Mouse (Mus musculus) embryonic fibroblast, embryonic 13.5 days (primary cell): Measurements from ENCODE around the gene Tma7. TPM values are rescaled to one million over a fixed set of nuclear protein-coding genes. Genes with fewer than 3 reads are reported as not detected.

ENCODE experiments used
- H3K27ac ChIP-seq: 2 replicates; pipeline ENCODE4 v1.5.1; 2012; ENCODE audit warnings: low read length, control low read depth, inconsistent platforms; ENCODE audit not compliant: insufficient read depth
- H3K4me1 ChIP-seq: 2 replicates; pipeline ENCODE4 v1.6.1; 2011; ENCODE audit warnings: low read length; ENCODE audit not compliant: control insufficient read depth, insufficient read depth
- H3K4me3 ChIP-seq: 2 replicates; pipeline ENCODE4 v1.5.1; 2011; ENCODE audit warnings: mild to moderate bottlenecking, control low read depth, low read length; ENCODE audit not compliant: insufficient read depth
- CTCF ChIP-seq: IDR thresholded peaks from 2 replicates; pipeline ENCODE4 v1.5.1; 2011; ENCODE audit warnings: mild to moderate bottlenecking, control low read depth, low read length, moderate library complexity, borderline replicate concordance; ENCODE audit not compliant: insufficient read depth
- POLR2A ChIP-seq: IDR thresholded peaks from 2 replicates; pipeline ENCODE4 v1.6.1; 2011; ENCODE audit warnings: low read depth, mild to moderate bottlenecking, control low read depth, low read length, moderate library complexity
- polyA plus RNA-seq: library from polyadenylated mRNA; stranded (reverse); fragments of >200 nt; gene quantifications from 2 replicates; pipeline ENCODE4 v1.2.4, GENCODE M21; 2011; ENCODE audit warnings: low read depth; ENCODE audit not compliant: missing spikeins, insufficient read length

Gene Tma7
- 411 and 552 TPM in 2 replicates for polyA plus RNA-seq

DNA sequence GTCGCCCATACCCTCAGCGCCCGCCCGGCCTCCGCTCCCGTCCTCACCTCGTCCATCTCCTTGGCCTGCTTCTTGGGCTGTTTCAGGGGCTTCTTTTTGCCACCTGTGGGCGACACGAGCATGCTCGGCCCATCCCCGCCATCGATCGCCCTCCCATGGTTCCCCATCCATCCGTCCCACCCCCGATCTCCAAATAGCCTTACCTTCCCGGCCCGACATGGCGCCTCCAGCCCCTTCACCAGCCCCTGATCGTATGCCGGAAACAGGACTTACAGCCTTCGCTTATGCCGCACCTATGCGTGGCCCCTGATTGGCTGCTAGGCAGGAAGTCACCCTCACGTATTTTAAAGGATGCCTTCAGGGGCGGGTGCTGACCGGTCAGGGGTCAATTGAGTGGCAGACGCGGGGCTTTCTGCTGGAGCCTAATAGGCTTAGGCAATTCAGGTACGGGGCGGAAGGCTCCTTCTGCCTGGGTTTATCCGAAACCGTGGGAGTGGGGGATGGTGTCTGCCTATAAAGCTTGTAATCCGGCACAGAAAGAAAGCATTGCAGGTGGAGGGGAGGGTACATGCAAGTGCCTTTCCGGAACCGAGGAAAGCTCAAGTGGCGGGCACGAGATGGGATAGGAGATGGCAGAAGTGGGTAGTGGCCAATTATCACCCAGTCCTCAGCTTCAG is at the start of gene Tma7, which contains the start of gene Ccdc51:
Gene Tma7, minus strand, starts transcription at position 464 of the 677 bp plus-strand sequence.
Gene Ccdc51, plus strand, starts transcription at position 370 of the 677 bp plus-strand sequence.
- peak within 1 kb of the TSS; percentile 73 for H3K4me3 ChIP-seq
- TF ChIP-seq POLR2A (peak; percentile 92), CTCF (no peak)
- H3K27ac ChIP-seq, result no peak within 1 kb of the TSS
- H3K4me1 ChIP-seq, result 0 out of 2 replicates have a peak, but pooled peaks cover 3% of the 10 kb centered on the region

DNA sequence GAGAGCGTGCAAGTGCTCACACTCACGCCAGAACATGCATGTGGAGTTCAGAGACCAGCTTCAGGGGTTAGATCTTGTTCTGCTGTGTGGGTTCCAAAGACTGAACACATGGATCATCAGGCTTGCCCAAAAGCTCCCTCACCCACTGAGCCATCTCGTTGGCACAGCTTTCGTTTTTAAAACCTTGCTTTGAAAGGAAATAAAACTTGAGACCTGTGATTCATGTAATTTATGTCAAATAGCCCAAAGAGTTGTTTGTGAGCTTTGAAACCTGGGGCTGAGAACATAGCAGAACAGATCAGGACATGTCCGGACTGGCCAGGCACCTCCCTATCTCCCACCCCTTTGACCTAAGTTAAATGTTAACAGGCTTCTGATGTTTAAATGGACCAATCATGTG is 47.7 kb upstream of the Tma7 start:
- no peak overlapping the region for H3K4me3 ChIP-seq
- TF ChIP-seq POLR2A (no peak), CTCF (no peak)
- H3K27ac ChIP-seq, result no peak overlapping the region
- no peaks in the 10 kb centered on the region for H3K4me1 ChIP-seq

DNA sequence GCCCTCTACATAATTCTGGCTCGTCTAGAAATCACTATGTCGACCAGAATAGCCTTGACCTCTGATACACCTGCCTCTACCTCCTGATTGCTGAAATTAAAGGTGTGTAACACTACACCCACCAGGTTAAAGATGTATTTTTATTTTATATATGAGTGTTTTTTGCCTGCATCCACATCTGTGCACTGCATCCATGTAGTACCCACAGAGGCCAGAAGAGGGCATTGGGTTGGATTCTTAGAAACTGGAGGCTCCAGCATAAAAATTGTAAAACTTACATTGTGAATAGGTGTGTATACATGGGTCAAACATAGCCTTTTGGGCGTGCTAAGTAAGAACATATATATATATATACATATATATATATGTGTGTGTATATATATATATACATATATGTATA is 45.8 kb upstream of the Tma7 start:
- no peaks in the 10 kb centered on the region for H3K4me1 ChIP-seq
- no peak for TF ChIP-seq POLR2A
- no peak for TF ChIP-seq CTCF
- H3K4me3 ChIP-seq, result no peak overlapping the region
- no peak overlapping the region for H3K27ac ChIP-seq

DNA sequence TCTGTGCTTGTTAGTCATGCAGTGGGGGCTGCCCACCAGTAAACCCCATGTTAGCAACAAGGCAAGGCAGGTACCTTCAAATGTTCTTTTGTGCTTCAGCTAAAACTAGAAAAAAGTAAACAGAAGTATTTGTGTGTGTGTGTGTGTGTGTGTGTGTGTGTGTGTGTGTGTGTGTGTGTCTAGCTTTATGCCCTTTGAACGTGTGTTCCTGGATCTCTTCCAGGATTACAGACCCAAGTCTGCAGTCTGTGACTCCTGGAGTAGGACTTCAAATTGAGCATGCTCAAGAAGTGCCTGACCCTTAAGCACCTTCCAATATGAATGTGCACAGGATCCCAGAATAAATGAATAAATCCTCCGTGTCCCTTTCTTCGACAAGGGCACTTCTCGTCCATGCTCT is 44.7 kb upstream of the Tma7 start:
- Histone ChIP-seq H3K4me3 (no peak overlapping the region), H3K27ac (no peak overlapping the region), H3K4me1 (no peaks in the 10 kb centered on the region)
- TF ChIP-seq CTCF, result no peak
- no peak for TF ChIP-seq POLR2A

DNA sequence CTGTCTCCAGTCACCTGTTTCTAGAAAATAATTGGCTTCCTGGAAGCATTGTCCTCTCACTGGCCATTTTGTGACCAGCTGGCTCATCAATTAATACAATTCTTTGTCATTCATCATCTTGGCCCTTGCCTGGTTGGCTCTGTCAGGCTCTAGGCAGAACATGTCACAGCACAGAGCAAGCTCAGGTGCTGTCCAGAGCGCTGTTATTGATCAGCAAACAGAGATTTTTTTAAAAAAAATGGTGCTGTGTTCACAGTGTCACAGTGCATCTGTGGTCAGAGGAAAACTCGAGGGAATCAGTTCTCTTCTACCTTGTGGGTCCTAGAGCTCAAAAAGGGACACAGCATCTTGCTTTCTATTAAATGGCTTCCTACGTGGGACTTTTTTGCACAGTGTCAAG is 43.1 kb upstream of the Tma7 start:
- no peak overlapping the region for H3K27ac ChIP-seq
- H3K4me1 ChIP-seq, result no peaks in the 10 kb centered on the region
- TF ChIP-seq POLR2A (no peak), CTCF (no peak)
- H3K4me3 ChIP-seq, result no peak overlapping the region

DNA sequence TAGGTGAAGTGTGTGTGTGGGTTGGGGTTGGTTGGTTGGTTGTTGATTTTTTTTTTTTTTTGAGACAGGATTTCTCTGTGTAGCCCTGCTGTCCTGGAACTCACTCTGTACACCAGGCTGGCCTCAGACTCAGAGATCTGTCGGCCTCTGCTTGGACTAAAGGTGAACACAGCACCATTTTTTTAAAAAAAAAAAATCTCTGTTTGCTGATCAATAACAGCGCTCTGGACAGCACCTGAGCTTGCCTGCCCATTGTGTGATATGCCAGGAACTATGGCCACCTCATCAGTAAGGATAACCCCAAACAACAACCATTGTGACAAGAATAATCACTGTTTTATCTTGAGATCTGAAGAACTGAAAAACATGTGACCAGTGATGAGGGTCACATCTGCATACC is 42.7 kb upstream of the Tma7 start:
- H3K27ac ChIP-seq, result no peak overlapping the region
- H3K4me1 ChIP-seq, result no peaks in the 10 kb centered on the region
- H3K4me3 ChIP-seq, result no peak overlapping the region
- no peak for TF ChIP-seq POLR2A
- TF ChIP-seq CTCF, result no peak

DNA sequence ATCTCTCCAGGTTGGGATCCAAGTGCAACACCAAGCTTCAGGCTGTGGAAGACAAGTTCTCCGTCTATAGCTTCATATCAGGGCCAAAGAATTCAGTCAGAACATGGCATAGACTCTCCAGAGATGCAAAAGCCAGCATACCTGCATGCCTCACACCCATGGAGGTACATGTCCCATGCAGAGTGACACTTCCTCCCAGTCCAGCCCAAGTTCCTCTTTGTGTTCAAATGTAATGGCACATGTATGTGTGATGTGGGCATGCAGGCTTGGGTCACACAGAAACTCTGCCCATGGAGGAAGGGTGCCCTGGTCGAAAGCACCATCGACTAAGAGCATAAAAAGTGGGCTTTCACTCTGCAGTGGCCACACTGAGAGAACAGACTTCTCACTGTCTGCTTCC is 41.8 kb upstream of the Tma7 start:
- H3K27ac ChIP-seq, result no peak overlapping the region
- H3K4me3 ChIP-seq, result no peak overlapping the region
- no peak for TF ChIP-seq POLR2A
- no peak for TF ChIP-seq CTCF
- H3K4me1 ChIP-seq, result no peaks in the 10 kb centered on the region

DNA sequence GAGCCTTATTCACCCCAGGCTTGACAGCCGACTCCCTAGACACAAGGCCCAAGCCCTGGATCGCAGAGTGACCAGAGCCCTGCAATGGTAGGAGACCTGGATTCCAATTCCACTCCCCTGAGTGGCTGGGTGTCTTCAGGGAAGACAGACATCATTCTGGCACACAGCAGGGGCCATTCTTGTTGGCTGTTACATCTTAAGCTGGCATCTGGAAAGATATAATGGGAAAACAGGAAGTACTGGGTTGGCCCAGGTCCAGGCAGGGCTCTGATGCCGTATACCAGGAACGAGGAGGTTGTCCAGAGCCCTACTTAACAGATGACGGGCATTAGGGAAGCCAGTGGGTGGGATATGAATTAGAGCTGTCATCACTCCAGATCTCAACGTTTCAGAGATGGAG is 40.9 kb upstream of the Tma7 start:
- Histone ChIP-seq H3K27ac (no peak overlapping the region), H3K4me1 (no peaks in the 10 kb centered on the region), H3K4me3 (no peak overlapping the region)
- TF ChIP-seq CTCF (no peak), POLR2A (no peak)

DNA sequence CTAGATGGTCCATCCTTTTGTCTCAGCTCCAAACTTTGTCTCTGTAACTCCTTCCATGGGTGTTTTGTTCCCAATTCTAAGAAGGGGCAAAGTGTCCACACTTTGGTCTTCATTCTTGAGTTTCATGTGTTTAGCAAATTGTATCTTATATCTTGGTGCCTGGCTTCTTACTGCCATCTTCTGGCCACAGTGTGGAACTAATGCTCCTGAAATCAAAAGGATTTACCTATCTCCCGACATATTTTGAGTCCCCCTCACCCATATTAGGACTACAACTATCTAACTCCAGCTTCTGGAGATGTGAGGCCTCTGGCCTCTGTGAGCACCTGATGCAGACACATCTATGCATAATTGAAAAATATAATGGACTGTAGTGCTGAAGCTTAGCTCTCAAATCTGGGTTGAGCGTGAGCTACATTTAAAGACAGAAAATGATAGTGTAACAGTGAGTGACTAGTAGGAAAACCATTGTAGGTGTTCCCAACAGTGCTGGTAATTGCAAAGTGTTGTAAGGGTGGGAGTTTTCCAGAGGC is 40.2 kb upstream of the Tma7 start:
- Histone ChIP-seq H3K4me3 (no peak overlapping the region), H3K4me1 (no peaks in the 10 kb centered on the region), H3K27ac (no peak overlapping the region)
- no peak for TF ChIP-seq POLR2A
- TF ChIP-seq CTCF, result no peak

DNA sequence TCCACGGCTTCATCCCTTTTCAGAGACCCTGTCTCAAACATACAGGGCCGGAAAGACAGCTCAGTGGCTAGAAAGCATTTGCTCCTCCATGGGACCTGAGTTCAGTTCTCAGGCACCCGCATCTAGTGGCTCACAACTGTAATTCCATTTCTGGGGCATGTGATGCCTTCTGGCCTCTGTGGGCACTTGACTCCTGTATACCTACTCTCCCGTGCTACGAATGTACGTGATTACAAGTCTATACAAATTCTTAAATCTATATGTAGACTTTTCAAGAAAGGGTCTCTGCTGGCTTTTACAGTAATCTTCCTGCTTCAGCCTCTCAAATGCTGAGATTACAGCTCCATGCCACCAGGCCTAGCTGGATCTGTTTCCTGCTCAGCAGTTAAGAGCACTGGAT is 38.6 kb upstream of the Tma7 start:
- H3K4me3 ChIP-seq, result no peak overlapping the region
- TF ChIP-seq POLR2A (no peak), CTCF (no peak)
- H3K27ac ChIP-seq, result no peak overlapping the region
- H3K4me1 ChIP-seq, result no peaks in the 10 kb centered on the region

DNA sequence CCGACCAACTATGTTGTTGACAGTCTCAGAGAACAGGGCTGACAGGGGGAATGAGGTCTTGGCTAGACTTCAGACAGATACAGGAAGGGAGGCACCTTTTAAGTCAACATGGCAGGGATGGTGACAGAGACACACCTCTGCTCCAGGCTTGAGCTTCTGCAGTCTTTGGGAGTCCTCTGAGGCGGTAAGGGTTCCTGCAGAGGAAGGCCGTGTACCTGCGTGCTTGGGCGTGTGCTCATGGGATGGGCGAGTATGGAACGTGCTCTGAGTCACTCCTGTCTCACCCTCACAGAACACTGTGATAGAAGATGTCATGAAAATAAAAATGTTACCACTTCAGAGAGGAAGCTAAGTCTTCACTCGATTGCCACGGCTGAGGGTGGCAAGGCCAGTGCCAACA is 37.2 kb upstream of the Tma7 start:
- H3K27ac ChIP-seq, result no peak overlapping the region
- H3K4me3 ChIP-seq, result no peak overlapping the region
- TF ChIP-seq CTCF (no peak), POLR2A (no peak)
- no peaks in the 10 kb centered on the region for H3K4me1 ChIP-seq
